Comparison of ENCODE assay signal across 8 mouse cellular contexts in the genomic region with DNA sequence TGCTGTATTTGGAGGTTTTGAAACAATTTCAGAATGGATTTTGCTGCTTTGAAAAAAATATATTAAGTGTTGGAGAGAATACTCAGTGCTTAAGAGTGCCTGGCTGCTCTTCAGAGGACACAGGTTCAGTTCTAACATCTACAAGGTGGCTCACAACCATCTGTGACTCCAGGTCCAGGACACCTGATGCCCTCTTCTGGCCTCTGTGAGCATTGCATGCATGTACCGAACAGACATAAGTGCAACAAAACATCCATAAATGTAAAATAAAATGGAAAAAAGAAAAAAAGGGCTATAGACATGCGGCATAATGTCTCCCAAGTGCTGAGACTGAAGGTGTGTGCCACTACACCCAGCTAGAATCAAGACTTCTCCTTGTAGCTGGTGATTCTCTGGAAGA. TPM values are rescaled to one million over a fixed set of nuclear protein-coding genes. Genes with fewer than 3 reads are reported as not detected.
DNase-seq lines count a peak whose midpoint lies in the region; ATAC-seq and TF ChIP-seq lines count a peak whose summit lies in the region.

No protein-coding gene starts in this region.

- peak; percentile 44 to 64 for DNase-seq in heart, adult 2 months
- DNase-seq in urinary bladder, postnatal 36 days (ENCODE audit: low spot score in 2 of 2) = peak; percentile 44 to 53
- no peak for DNase-seq in urinary bladder, postnatal 10 days (ENCODE audit: low spot score)
- DNase-seq in cerebellum, postnatal 36 days = peak; percentile 80 to 85
- DNase-seq in kidney, postnatal 0 days (ENCODE audit: low spot score) = peak; percentile 46
- DNase-seq in lung, postnatal 4 days = peak; percentile 38 to 58
- peak; percentile 68 for DNase-seq in thymus, postnatal 25 days

- no peak for ATAC-seq in heart, embryonic 12.5 days (ENCODE audit: insufficient number of reproducible peaks, low FRiP score)
- ATAC-seq in kidney, postnatal 0 days (replicated peaks; ENCODE audit: low FRiP score, low read depth) = no peak

- H3K9ac ChIP-seq in heart, adult 2 months (ENCODE audit: low read depth, low read length) = no peak overlapping the region
- H3K9ac ChIP-seq in heart, embryonic 12.5 days = no peak overlapping the region
- no peak overlapping the region for H3K9ac ChIP-seq in kidney, postnatal 0 days (ENCODE audit: low read depth, low read length)

- 45% methylated on average over 2 of the region's 2 CpGs for WGBS in heart, adult 2 months
- WGBS in heart, embryonic 12.5 days = 49% methylated on average over 2 of the region's 2 CpGs
- WGBS in kidney, postnatal 0 days = 53% methylated on average over 2 of the region's 2 CpGs

- no peaks in the 10 kb centered on the region for H3K36me3 ChIP-seq in heart, adult 2 months (ENCODE audit: control insufficient read depth, insufficient read depth, low read length)
- peaks cover 24% of the 10 kb centered on the region for H3K36me3 ChIP-seq in heart, embryonic 12.5 days
- peaks cover 21% of the 10 kb centered on the region for H3K36me3 ChIP-seq in kidney, postnatal 0 days (ENCODE audit: insufficient read depth, low read length)

- intact Hi-C loops in heart, adult 2 months (cut with DNase I) = loop anchor here (5.0 kb wide), 2 partner anchors 148 to 157 kb away; partner anchors contain the start of genes Cebpe and Ngdn

- TF ChIP-seq CTCF in heart, adult 2 months (IDR thresholded peaks at IDR 0.05) = peak; percentile 91
- TF ChIP-seq CTCF in kidney, postnatal 0 days (IDR thresholded peaks at IDR 0.05; ENCODE audit: low read depth) = peak; percentile 85

- no peak for TF ChIP-seq POLR2A in heart, adult 2 months (IDR thresholded peaks at IDR 0.05; ENCODE audit: insufficient read depth, low read depth, low read length)

- no peaks in the 10 kb centered on the region for H3K9me3 ChIP-seq in heart, embryonic 12.5 days (replicated peaks)
- no peaks in the 10 kb centered on the region for H3K9me3 ChIP-seq in kidney, postnatal 0 days (replicated peaks; ENCODE audit: low read length)

- no peak overlapping the region for H3K27ac ChIP-seq in heart, adult 2 months
- no peak overlapping the region for H3K27ac ChIP-seq in heart, embryonic 12.5 days (ENCODE audit: poor library complexity, severe bottlenecking)
- no peak overlapping the region for H3K27ac ChIP-seq in kidney, postnatal 0 days

- no peaks in the 10 kb centered on the region for H3K79me2 ChIP-seq in heart, adult 2 months (replicated peaks; ENCODE audit: control insufficient read depth, insufficient read depth, low read length)

- no peak overlapping the region for H3K4me3 ChIP-seq in heart, adult 2 months
- no peak overlapping the region for H3K4me3 ChIP-seq in heart, embryonic 12.5 days
- H3K4me3 ChIP-seq in kidney, postnatal 0 days (replicated peaks; ENCODE audit: low read depth, low read length) = no peak overlapping the region

- no peak overlapping the region for H3K4me2 ChIP-seq in heart, embryonic 12.5 days
- H3K4me2 ChIP-seq in kidney, postnatal 0 days (ENCODE audit: low read length) = no peak overlapping the region

- no peaks in the 10 kb centered on the region for H3K4me1 ChIP-seq in heart, adult 2 months (ENCODE audit: control insufficient read depth, insufficient read depth, low read length)
- H3K4me1 ChIP-seq in heart, embryonic 12.5 days (replicated peaks) = peaks cover 3% of the 10 kb centered on the region
- H3K4me1 ChIP-seq in kidney, postnatal 0 days (replicated peaks; ENCODE audit: insufficient read depth, low read length) = no peaks in the 10 kb centered on the region

- H3K27me3 ChIP-seq in heart, adult 2 months (ENCODE audit: control insufficient read depth, insufficient read depth, low read length) = no peaks in the 10 kb centered on the region
- no peaks in the 10 kb centered on the region for H3K27me3 ChIP-seq in heart, embryonic 12.5 days (replicated peaks)
- H3K27me3 ChIP-seq in kidney, postnatal 0 days (ENCODE audit: insufficient read depth, low read length) = no peaks in the 10 kb centered on the region

- no peak for TF ChIP-seq EP300 in heart, adult 2 months (IDR thresholded peaks at IDR 0.05; ENCODE audit: insufficient read depth, low read depth, low read length)

RNA-seq across cellular contexts. Expression of gene Homez, which starts 10.2 kb away (rescaled TPM):
- 1 to 10 TPM; 4.1 to 7.2 TPM for total RNA-seq in heart, adult 2 months (2021)
- 2.6 and 3.1 TPM in 2 replicates for polyA plus RNA-seq in heart, adult 2 months (2012; rRNA removed)
- 7.4 and 10.4 TPM in 2 replicates for polyA plus RNA-seq in heart, embryonic 12.5 days (2016; fragmentation: Nextera tagmentation; extraction: Ambion mirVana)
- polyA plus RNA-seq in kidney, postnatal 0 days (2015; fragmentation: Nextera tagmentation; extraction: Ambion mirVana) = 18.7 and 19.9 TPM in 2 replicates

RNA-seq across cellular contexts. Expression of gene Ppp1r3e, which starts 16.8 kb away (rescaled TPM):
- 1 to 10 TPM; 2.8 to 3.4 TPM for total RNA-seq in heart, adult 2 months (2021)
- 4.8 and 4.9 TPM in 2 replicates for polyA plus RNA-seq in heart, adult 2 months (2012; rRNA removed)
- polyA plus RNA-seq in heart, embryonic 12.5 days (2016; fragmentation: Nextera tagmentation; extraction: Ambion mirVana) = 0.62 and 0.79 TPM in 2 replicates
- 3.1 and 4.2 TPM in 2 replicates for polyA plus RNA-seq in kidney, postnatal 0 days (2015; fragmentation: Nextera tagmentation; extraction: Ambion mirVana)

RNA-seq across cellular contexts. Expression of gene Bcl2l2, which starts 22.7 kb away (rescaled TPM):
- 10 to 100 TPM; 42.4 to 45.0 TPM for total RNA-seq in heart, adult 2 months (2021)
- 29.2 and 44.4 TPM in 2 replicates for polyA plus RNA-seq in heart, adult 2 months (2012; rRNA removed)
- polyA plus RNA-seq in heart, embryonic 12.5 days (2016; fragmentation: Nextera tagmentation; extraction: Ambion mirVana) = 2.3 and 2.4 TPM in 2 replicates
- polyA plus RNA-seq in kidney, postnatal 0 days (2015; fragmentation: Nextera tagmentation; extraction: Ambion mirVana) = 5.3 and 5.6 TPM in 2 replicates

RNA-seq across cellular contexts. Expression of gene Gm20521, which starts 22.7 kb away (rescaled TPM):
- total RNA-seq in heart, adult 2 months (2021) = 1 to 10 TPM; 3.2 to 6.1 TPM
- not detected in 2 replicates for polyA plus RNA-seq in heart, adult 2 months (2012; rRNA removed)
- not detected in 2 replicates for polyA plus RNA-seq in heart, embryonic 12.5 days (2016; fragmentation: Nextera tagmentation; extraction: Ambion mirVana)
- 1.7 and 2.5 TPM in 2 replicates for polyA plus RNA-seq in kidney, postnatal 0 days (2015; fragmentation: Nextera tagmentation; extraction: Ambion mirVana)

RNA-seq across cellular contexts. Expression of gene Pabpn1, which starts 31.8 kb away (rescaled TPM):
- 10 to 100 TPM; 51.4 to 52.2 TPM for total RNA-seq in heart, adult 2 months (2021)
- polyA plus RNA-seq in heart, adult 2 months (2012; rRNA removed) = 66.2 and 91.7 TPM in 2 replicates
- 96.3 and 101 TPM in 2 replicates for polyA plus RNA-seq in heart, embryonic 12.5 days (2016; fragmentation: Nextera tagmentation; extraction: Ambion mirVana)
- 113 and 123 TPM in 2 replicates for polyA plus RNA-seq in kidney, postnatal 0 days (2015; fragmentation: Nextera tagmentation; extraction: Ambion mirVana)
